8 mouse cellular contexts compared by ENCODE assay signal in the genomic region with DNA sequence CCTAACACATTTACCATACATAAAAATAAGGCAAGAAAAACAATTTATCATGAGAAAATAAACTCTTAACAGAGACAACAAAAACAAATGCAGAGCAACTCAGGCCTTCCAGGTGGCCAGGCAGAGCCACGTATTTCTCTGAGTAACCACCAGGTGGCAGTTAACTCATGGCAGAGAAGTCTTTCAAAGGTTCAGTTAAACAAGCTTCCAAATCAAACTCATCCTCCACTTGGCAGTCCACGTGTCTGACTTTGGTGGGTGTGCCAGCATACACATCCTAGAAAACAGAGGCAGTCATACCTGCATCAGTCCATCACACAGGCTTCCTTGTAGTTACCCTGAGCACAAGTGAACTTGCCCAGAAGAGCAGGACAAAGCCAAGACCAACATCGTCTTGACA. TPM values are rescaled to one million over a fixed set of nuclear protein-coding genes. Genes with fewer than 3 reads are reported as not detected.
A peak's percentile ranks its signal among the peaks of the same experiment; 100 is the strongest.
DNase-seq lines count a peak whose midpoint lies in the region; ATAC-seq and TF ChIP-seq lines count a peak whose summit lies in the region.
"Had no signal": no experiment of that assay in that cellular context is flagged by ENCODE, and none has a peak within 500 bp of the region (broad histone marks: within the 10 kb centered on the region; RNA-seq: fewer than 3 reads in every experiment).

No protein-coding gene starts in this region.

- peaks cover 57% of the 10 kb centered on the region for H3K36me3 ChIP-seq in kidney, embryonic 16.5 days (ENCODE audit: insufficient read depth, low read length)
- H3K36me3 ChIP-seq in G1E (replicated peaks): peaks cover 91% of the 10 kb centered on the region
- H3K36me3 ChIP-seq in hindbrain, postnatal 0 days (ENCODE audit: insufficient read depth, low read length): peaks cover 36% of the 10 kb centered on the region
- peaks cover 80% of the 10 kb centered on the region for H3K36me3 ChIP-seq in liver, postnatal 0 days (replicated peaks; ENCODE audit: insufficient read depth, low read length)
- peaks cover 59% of the 10 kb centered on the region for H3K36me3 ChIP-seq in small intestine, adult 2 months (ENCODE audit: control insufficient read depth, insufficient read depth, low read length)

- H3K27me3 ChIP-seq in kidney, embryonic 16.5 days (ENCODE audit: insufficient read depth, low read length): no peaks in the 10 kb centered on the region
- H3K27me3 ChIP-seq in G1E (ENCODE audit: insufficient read depth, low read length): no peaks in the 10 kb centered on the region
- no peaks in the 10 kb centered on the region for H3K27me3 ChIP-seq in hindbrain, postnatal 0 days (ENCODE audit: insufficient read depth, low read length)
- H3K27me3 ChIP-seq in liver, postnatal 0 days (ENCODE audit: insufficient read depth, low read length): no peaks in the 10 kb centered on the region
- H3K27me3 ChIP-seq in small intestine, adult 2 months (ENCODE audit: control insufficient read depth, insufficient read depth, low read length): no peaks in the 10 kb centered on the region
- H3K27me3 ChIP-seq: midbrain, embryonic 12.5 days had no signal

- no peaks in the 10 kb centered on the region for H3K9me3 ChIP-seq in kidney, embryonic 16.5 days (ENCODE audit: low read length)
- no peaks in the 10 kb centered on the region for H3K9me3 ChIP-seq in G1E (replicated peaks)
- no peaks in the 10 kb centered on the region for H3K9me3 ChIP-seq in hindbrain, postnatal 0 days (ENCODE audit: low read length)
- no peaks in the 10 kb centered on the region for H3K9me3 ChIP-seq in liver, postnatal 0 days (ENCODE audit: low read length)
- H3K9me3 ChIP-seq: midbrain, embryonic 12.5 days had no signal

- TF ChIP-seq EP300 in liver, postnatal 0 days (IDR thresholded peaks at IDR 0.05; ENCODE audit: low read depth): no peak

- H3K4me3 ChIP-seq in kidney, embryonic 16.5 days (ENCODE audit: low read length): no peak overlapping the region
- no peak overlapping the region for H3K4me3 ChIP-seq in G1E (ENCODE audit: low read depth, low read length)
- no peak overlapping the region for H3K4me3 ChIP-seq in hindbrain, postnatal 0 days (ENCODE audit: low read length)
- H3K4me3 ChIP-seq in liver, postnatal 0 days (ENCODE audit: low read depth, low read length): no peak overlapping the region
- no peak overlapping the region for H3K4me3 ChIP-seq in small intestine, adult 2 months (ENCODE audit: low read depth, low read length)
- H3K4me3 ChIP-seq: midbrain, embryonic 12.5 days had no signal

- ATAC-seq in kidney, embryonic 16.5 days (ENCODE audit: low FRiP score, low TSS enrichment): no peak
- no peak; the same call in 1 of the 2 replicates for ATAC-seq in G1E (ENCODE audit: extremely low read depth, insufficient number of reproducible peaks, low FRiP score, poor library complexity, severe bottlenecking)
- peak; percentile 29; the same call in 1 of the 2 replicates for ATAC-seq in hindbrain, postnatal 0 days
- peak; percentile 51; the same call in 1 of the 2 replicates for ATAC-seq in liver, postnatal 0 days

- 40% methylated on average over 3 of the region's 3 CpGs for WGBS in kidney, embryonic 16.5 days
- WGBS in hindbrain, postnatal 0 days: 34% methylated on average over 3 of the region's 3 CpGs
- 35% methylated on average over 3 of the region's 3 CpGs for WGBS in liver, postnatal 0 days (ENCODE audit: insufficient replicate concordance)
- WGBS in small intestine, adult 2 months: 28% methylated on average over 3 of the region's 3 CpGs

- TF ChIP-seq POLR2A in small intestine, adult 2 months (IDR thresholded peaks at IDR 0.05; ENCODE audit: low read depth, low read length): no peak

- DNase-seq in kidney, adult 18-20 months: peak; percentile 54
- DNase-seq in G1E (ENCODE audit: low spot score): no peak
- DNase-seq in cerebellum, postnatal 10 days: peak; percentile 73 to 80
- peak; percentile 74 for DNase-seq in hindbrain, postnatal 0 days (ENCODE audit: low spot score)
- peak; percentile 47 for DNase-seq in liver, postnatal 0 days

- no peak overlapping the region for H3K4me2 ChIP-seq in kidney, embryonic 16.5 days (replicated peaks; ENCODE audit: low read depth, low read length)
- H3K4me2 ChIP-seq in hindbrain, postnatal 0 days (ENCODE audit: low read depth, low read length): no peak overlapping the region
- H3K4me2 ChIP-seq in liver, postnatal 0 days (ENCODE audit: low read depth, low read length): no peak overlapping the region
- H3K4me2 ChIP-seq: midbrain, embryonic 12.5 days had no signal

- peak; percentile 68; the same call in 1 of the 2 replicates for TF ChIP-seq CTCF in G1E (IDR thresholded peaks at IDR 0.05; ENCODE audit: low read depth, low read length)
- peak; percentile 80 for TF ChIP-seq CTCF in hindbrain, postnatal 0 days (IDR thresholded peaks at IDR 0.05; ENCODE audit: low read depth)
- TF ChIP-seq CTCF in liver, postnatal 0 days (IDR thresholded peaks at IDR 0.05; ENCODE audit: low read depth): peak; percentile 82
- TF ChIP-seq CTCF in small intestine, adult 2 months (IDR thresholded peaks at IDR 0.05; ENCODE audit: extremely low read depth, insufficient read length, insufficient replicate concordance, low read depth, low read length): peak; percentile 58; the same call in 1 of the 2 replicates

- no peak overlapping the region for H3K9ac ChIP-seq in kidney, embryonic 16.5 days (replicated peaks; ENCODE audit: low read length)
- H3K9ac ChIP-seq in hindbrain, postnatal 0 days (replicated peaks; ENCODE audit: low read length): no peak overlapping the region
- H3K9ac ChIP-seq in liver, postnatal 0 days (replicated peaks): no peak overlapping the region
- H3K9ac ChIP-seq: midbrain, embryonic 12.5 days had no signal

- no peak overlapping the region for H3K27ac ChIP-seq in kidney, embryonic 16.5 days (ENCODE audit: low read length)
- no peak overlapping the region for H3K27ac ChIP-seq in hindbrain, postnatal 0 days
- no peak overlapping the region for H3K27ac ChIP-seq in liver, postnatal 0 days (ENCODE audit: low read depth)
- no peak overlapping the region for H3K27ac ChIP-seq in small intestine, adult 2 months (ENCODE audit: insufficient read depth, low read depth, low read length)
- H3K27ac ChIP-seq: midbrain, embryonic 12.5 days had no signal

- H3K4me1 ChIP-seq in kidney, embryonic 16.5 days (ENCODE audit: insufficient read depth, low read length): no peaks in the 10 kb centered on the region
- peaks cover 22% of the 10 kb centered on the region; the same call in 1 of the 2 replicates for H3K4me1 ChIP-seq in G1E (ENCODE audit: insufficient read depth, low read depth, low read length)
- H3K4me1 ChIP-seq in hindbrain, postnatal 0 days (ENCODE audit: insufficient read depth, low read length): no peaks in the 10 kb centered on the region
- H3K4me1 ChIP-seq in liver, postnatal 0 days (ENCODE audit: insufficient read depth): no peaks in the 10 kb centered on the region
- H3K4me1 ChIP-seq in small intestine, adult 2 months (ENCODE audit: control insufficient read depth, insufficient read depth, insufficient read length, low read length): no peaks in the 10 kb centered on the region
- H3K4me1 ChIP-seq: midbrain, embryonic 12.5 days had no signal

RNA-seq across cellular contexts. Expression of a gene that starts 10.9 kb away (rescaled TPM):
- polyA plus RNA-seq in kidney, embryonic 16.5 days (2015; fragmentation: Nextera tagmentation; extraction: Ambion mirVana): 0.29 and 0.58 TPM in 2 replicates
- total RNA-seq in G1E (2014; fragmentation: Nextera tagmentation) (2.8 and 2.9 TPM in 2 replicates), G1E (2017) (0.66 and 0.70 TPM in 2 replicates)
- polyA plus RNA-seq in G1E (2012): 0.06 TPM in 1 of 2 replicates, not detected in the other
- 0.89 and 2.1 TPM in 2 replicates for total RNA-seq in hindbrain, postnatal 0 days (2014; rRNA removed)
- polyA plus RNA-seq in hindbrain, postnatal 0 days (2015; fragmentation: Nextera tagmentation; extraction: Ambion mirVana): 0.21 and 0.66 TPM in 2 replicates
- 0.06 and 0.20 TPM in 2 replicates for polyA plus RNA-seq in liver, postnatal 0 days (2015; fragmentation: Nextera tagmentation; extraction: Ambion mirVana)
- 0.14 and 0.27 TPM in 2 replicates for polyA plus RNA-seq in small intestine, adult 2 months (2012; rRNA removed)

RNA-seq across cellular contexts. Expression of a gene that starts 11.2 kb away (rescaled TPM):
- polyA plus RNA-seq in kidney, embryonic 16.5 days (2015; fragmentation: Nextera tagmentation; extraction: Ambion mirVana): 62.6 and 65.7 TPM in 2 replicates
- total RNA-seq in G1E (2014; fragmentation: Nextera tagmentation) (25.4 and 30.8 TPM in 2 replicates), G1E (2017) (30.4 and 30.6 TPM in 2 replicates)
- polyA plus RNA-seq in G1E (2012): 84.5 and 102 TPM in 2 replicates
- 22.9 and 48.1 TPM in 2 replicates for total RNA-seq in hindbrain, postnatal 0 days (2014; rRNA removed)
- polyA plus RNA-seq in hindbrain, postnatal 0 days (2015; fragmentation: Nextera tagmentation; extraction: Ambion mirVana): 26.4 and 27.6 TPM in 2 replicates
- 20.5 and 21.0 TPM in 2 replicates for polyA plus RNA-seq in liver, postnatal 0 days (2015; fragmentation: Nextera tagmentation; extraction: Ambion mirVana)
- 58.1 and 60.2 TPM in 2 replicates for polyA plus RNA-seq in small intestine, adult 2 months (2012; rRNA removed)

RNA-seq across cellular contexts. Expression of a gene that starts 11.7 kb away (rescaled TPM):
- 227 and 228 TPM in 2 replicates for polyA plus RNA-seq in kidney, embryonic 16.5 days (2015; fragmentation: Nextera tagmentation; extraction: Ambion mirVana)
- 168 and 174 TPM in 2 replicates for total RNA-seq in G1E (2014; fragmentation: Nextera tagmentation)
- 373 and 386 TPM in 2 replicates for total RNA-seq in G1E (2017)
- polyA plus RNA-seq in G1E (2012): 174 and 196 TPM in 2 replicates
- 66.0 and 67.4 TPM in 2 replicates for total RNA-seq in hindbrain, postnatal 0 days (2014; rRNA removed)
- 128 and 132 TPM in 2 replicates for polyA plus RNA-seq in hindbrain, postnatal 0 days (2015; fragmentation: Nextera tagmentation; extraction: Ambion mirVana)
- 144 and 150 TPM in 2 replicates for polyA plus RNA-seq in liver, postnatal 0 days (2015; fragmentation: Nextera tagmentation; extraction: Ambion mirVana)
- polyA plus RNA-seq in small intestine, adult 2 months (2012; rRNA removed): 16.7 and 25.4 TPM in 2 replicates

RNA-seq across cellular contexts. Expression of a gene that starts 17.3 kb away (rescaled TPM):
- 186 and 192 TPM in 2 replicates for polyA plus RNA-seq in kidney, embryonic 16.5 days (2015; fragmentation: Nextera tagmentation; extraction: Ambion mirVana)
- total RNA-seq in G1E (2014; fragmentation: Nextera tagmentation): 112 and 119 TPM in 2 replicates
- total RNA-seq in G1E (2017): 150 and 155 TPM in 2 replicates
- polyA plus RNA-seq in G1E (2012): 81.8 and 94.2 TPM in 2 replicates
- 19.2 and 30.0 TPM in 2 replicates for total RNA-seq in hindbrain, postnatal 0 days (2014; rRNA removed)
- 39.0 and 49.1 TPM in 2 replicates for polyA plus RNA-seq in hindbrain, postnatal 0 days (2015; fragmentation: Nextera tagmentation; extraction: Ambion mirVana)
- polyA plus RNA-seq in liver, postnatal 0 days (2015; fragmentation: Nextera tagmentation; extraction: Ambion mirVana): 64.2 and 67.0 TPM in 2 replicates
- 4.0 and 7.7 TPM in 2 replicates for polyA plus RNA-seq in small intestine, adult 2 months (2012; rRNA removed)

RNA-seq across cellular contexts. Expression of a gene that starts 17.6 kb away (rescaled TPM):
- polyA plus RNA-seq in kidney, embryonic 16.5 days (2015; fragmentation: Nextera tagmentation; extraction: Ambion mirVana): 48.5 and 50.8 TPM in 2 replicates
- total RNA-seq in G1E (2014; fragmentation: Nextera tagmentation) (20.7 and 22.3 TPM in 2 replicates), G1E (2017) (29.2 and 30.0 TPM in 2 replicates)
- polyA plus RNA-seq in G1E (2012): 12.9 and 13.7 TPM in 2 replicates
- 36.9 and 39.3 TPM in 2 replicates for total RNA-seq in hindbrain, postnatal 0 days (2014; rRNA removed)
- polyA plus RNA-seq in hindbrain, postnatal 0 days (2015; fragmentation: Nextera tagmentation; extraction: Ambion mirVana): 22.0 and 23.6 TPM in 2 replicates
- 15.8 and 16.5 TPM in 2 replicates for polyA plus RNA-seq in liver, postnatal 0 days (2015; fragmentation: Nextera tagmentation; extraction: Ambion mirVana)
- 25.6 and 34.8 TPM in 2 replicates for polyA plus RNA-seq in small intestine, adult 2 months (2012; rRNA removed)

Comparison
In these comparisons a context has a peak if more than half of its experiments do, and no peak if none do; other contexts are left out.
1. ATAC-seq: peak in hindbrain, postnatal 0 days (single experiment) and liver, postnatal 0 days (single experiment); none in kidney, embryonic 16.5 days (single experiment) and G1E (single experiment).
2. Peak in every context shown above with its lines, with median percentiles within 50 percentile points of each other: CTCF ChIP-seq.